Mouse (Mus musculus) midbrain, embryonic 11.5 days (tissue): ENCODE results near the gene Ryk. TPM values are rescaled to one million over a fixed set of nuclear protein-coding genes. Genes with fewer than 3 reads are reported as not detected.

Experiments used
- ATAC-seq: fragments of 200-750 bp; cut with Nextera tagmentation; 2 replicates; pipeline ENCODE4 v1.8.0; 2017; ENCODE audit warnings: moderate TSS enrichment, moderate library complexity; ENCODE audit not compliant: low FRiP score
- DNase-seq: peaks from one replicate; pipeline ENCODE4 v3.0.0; 2015; ENCODE audit warnings: low spot score; ENCODE audit errors: missing footprints
- H3K27ac ChIP-seq: fragments of 300-500 bp; sonication (generic); 2 replicates; pipeline ENCODE4 v1.5.1; 2014; ENCODE audit warnings: low read depth, low read length
- H3K27me3 ChIP-seq: fragments of 300-500 bp; sonication (generic); 2 replicates; pipeline ENCODE4 v1.6.1; 2014; ENCODE audit warnings: mild to moderate bottlenecking, low read length, moderate library complexity, mixed read lengths; ENCODE audit not compliant: control insufficient read depth, insufficient read depth
- H3K36me3 ChIP-seq: fragments of 300-500 bp; sonication (generic); 2 replicates; pipeline ENCODE4 v1.6.1; 2014; ENCODE audit warnings: mild to moderate bottlenecking, low read length, moderate library complexity, mixed read lengths; ENCODE audit not compliant: control insufficient read depth, insufficient read depth
- H3K4me1 ChIP-seq: fragments of 300-500 bp; sonication (generic); 2 replicates; pipeline ENCODE4 v1.6.1; 2014; ENCODE audit warnings: low read length; ENCODE audit not compliant: control insufficient read depth, insufficient read depth
- H3K4me2 ChIP-seq: fragments of 300-500 bp; sonication (generic); 2 replicates; pipeline ENCODE4 v1.6.1; 2014; ENCODE audit warnings: mild to moderate bottlenecking, moderate library complexity
- H3K4me3 ChIP-seq: fragments of 300-500 bp; sonication (generic); 2 replicates; pipeline ENCODE4 v1.5.1; 2014; ENCODE audit warnings: low read depth, low read length
- H3K9ac ChIP-seq: fragments of 300-500 bp; sonication (generic); 2 replicates; pipeline ENCODE4 v1.6.1; 2014; ENCODE audit warnings: low read length
- H3K9me3 ChIP-seq: fragments of 300-500 bp; sonication (generic); 2 replicates; pipeline ENCODE4 v1.6.1; 2016; ENCODE audit warnings: low read length; ENCODE audit not compliant: control insufficient read depth
- WGBS: fragments of 180-500 bp; shearing (Covaris S2); extraction: QIAGEN DNeasy Blood & Tissue Kit; methylation state at CpG from one replicate; pipeline ENCODE4 v1.1.7; 2014; 5-methylcytosine and 5-hydroxymethylcytosine counted together
- polyA plus RNA-seq: library from polyadenylated mRNA; unstranded; fragments of >200 nt; fragmentation: Nextera tagmentation; extraction: Ambion mirVana; gene quantifications from 2 replicates; pipeline ENCODE4 v1.2.1, GENCODE M21; 2014

Gene Ryk
- polyA plus RNA-seq, 1 experiment from 2014 or later, result 27.1 TPM

- H3K27me3 ChIP-seq, result no peaks in the 10 kb centered on the region
- no peaks in the 10 kb centered on the region for H3K4me1 ChIP-seq
- no peak for DNase-seq
- no peak overlapping the region for H3K9ac ChIP-seq
- H3K4me2 ChIP-seq, result no peak overlapping the region
- 96% methylated on average over 7 of the region's 7 CpGs for WGBS
- H3K4me3 ChIP-seq, result no peak overlapping the region
- H3K27ac ChIP-seq, result no peak overlapping the region
- ATAC-seq, result no peak
- H3K9me3 ChIP-seq, result no peaks in the 10 kb centered on the region
- no peaks in the 10 kb centered on the region for H3K36me3 ChIP-seq
Measured at GRCm38 (mm10) chr9:102922866-102923434, 88.2 kb downstream of the Ryk start.

- no peaks in the 10 kb centered on the region for H3K27me3 ChIP-seq
- no peak overlapping the region for H3K4me3 ChIP-seq
- H3K27ac ChIP-seq, result no peak overlapping the region
- no peak overlapping the region for H3K9ac ChIP-seq
- H3K4me1 ChIP-seq, result no peaks in the 10 kb centered on the region
- H3K9me3 ChIP-seq, result no peaks in the 10 kb centered on the region
- H3K4me2 ChIP-seq, result no peak overlapping the region
- ATAC-seq, result no peak
- WGBS, result 87% methylated on average over 11 of the region's 11 CpGs
- DNase-seq, result no peak
- no peaks in the 10 kb centered on the region for H3K36me3 ChIP-seq
Measured at GRCm38 (mm10) chr9:102923836-102924235, 89.1 kb downstream of the Ryk start.

DNA sequence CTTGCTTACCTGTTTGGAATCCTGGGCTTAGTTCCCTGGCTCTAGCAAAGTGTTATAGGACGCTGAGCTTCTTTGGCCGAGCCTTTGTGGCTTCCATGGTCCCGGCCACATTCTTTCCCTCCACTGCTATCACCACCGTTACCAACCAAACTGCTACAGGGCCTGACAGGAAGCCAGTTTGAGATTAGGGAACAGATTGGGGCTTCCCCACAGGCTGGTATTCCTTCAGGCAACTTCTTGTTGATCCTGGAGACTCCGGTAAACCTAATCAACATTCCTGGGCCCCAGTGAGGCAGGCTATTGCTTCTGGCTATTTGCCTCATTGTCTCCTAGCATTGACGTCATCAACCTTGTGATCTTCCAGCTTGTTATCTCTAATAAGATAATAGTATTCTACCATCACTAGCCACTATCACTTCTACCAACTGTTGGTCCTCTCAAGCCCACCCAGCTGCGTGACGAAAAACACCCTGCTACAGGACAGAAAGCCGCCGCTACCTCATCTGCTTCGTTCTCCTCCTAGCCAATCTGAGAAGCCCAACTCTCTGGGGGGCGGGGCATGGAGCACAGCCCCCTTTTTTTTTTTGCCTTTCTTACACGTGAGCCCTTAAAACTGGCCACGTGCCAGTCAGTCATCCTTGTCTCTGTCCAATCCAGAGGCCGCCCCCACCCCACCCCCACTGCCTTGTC is 90.1 kb downstream of the Ryk start:
- Histone ChIP-seq H3K27ac (no peak overlapping the region), H3K4me2 (no peak overlapping the region), H3K9ac (no peak overlapping the region), H3K27me3 (no peaks in the 10 kb centered on the region), H3K36me3 (no peaks in the 10 kb centered on the region), H3K4me1 (no peaks in the 10 kb centered on the region), H3K9me3 (no peaks in the 10 kb centered on the region), H3K4me3 (no peak overlapping the region)
- 78% methylated on average over 15 of the region's 15 CpGs for WGBS
- ATAC-seq (no peak), DNase-seq (no peak)

DNA sequence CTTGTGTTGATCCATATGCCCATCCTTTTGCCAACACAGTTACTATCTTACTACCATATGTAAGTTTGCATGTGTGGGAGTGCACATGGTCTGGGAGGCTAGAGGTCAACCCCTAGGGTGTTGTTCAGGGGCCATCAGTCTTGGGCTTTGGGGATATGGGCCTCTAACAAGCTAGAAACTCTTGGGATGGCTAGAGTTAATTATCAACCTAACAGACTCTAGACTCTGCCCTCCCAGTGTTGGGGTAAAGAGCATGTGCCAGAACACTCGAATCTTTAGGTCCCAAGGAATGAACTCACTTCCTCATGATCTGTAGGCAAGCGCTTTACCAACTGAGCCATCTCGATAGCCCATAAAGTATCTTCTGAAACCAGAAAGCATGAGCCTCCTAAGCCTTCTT is 91.4 kb downstream of the Ryk start:
- H3K4me1 ChIP-seq, result no peaks in the 10 kb centered on the region
- no peaks in the 10 kb centered on the region for H3K27me3 ChIP-seq
- 90% methylated on average over 3 of the region's 3 CpGs for WGBS
- no peaks in the 10 kb centered on the region for H3K36me3 ChIP-seq
- no peak overlapping the region for H3K27ac ChIP-seq
- no peaks in the 10 kb centered on the region for H3K9me3 ChIP-seq
- no peak overlapping the region for H3K9ac ChIP-seq
- ATAC-seq (no peak), DNase-seq (no peak)
- no peak overlapping the region for H3K4me3 ChIP-seq
- H3K4me2 ChIP-seq, result no peak overlapping the region

GRCm38 (mm10) chr9:102929776-102930175 is 95.1 kb downstream of the Ryk start:
- H3K27me3 ChIP-seq, result no peaks in the 10 kb centered on the region
- H3K4me2 ChIP-seq, result no peak overlapping the region
- no peaks in the 10 kb centered on the region for H3K36me3 ChIP-seq
- DNase-seq, result no peak
- H3K4me1 ChIP-seq, result no peaks in the 10 kb centered on the region
- no peak overlapping the region for H3K4me3 ChIP-seq
- no peak for ATAC-seq
- H3K27ac ChIP-seq, result no peak overlapping the region
- no peaks in the 10 kb centered on the region for H3K9me3 ChIP-seq
- H3K9ac ChIP-seq, result no peak overlapping the region
- 76% methylated on average over 6 of the region's 6 CpGs for WGBS

DNA sequence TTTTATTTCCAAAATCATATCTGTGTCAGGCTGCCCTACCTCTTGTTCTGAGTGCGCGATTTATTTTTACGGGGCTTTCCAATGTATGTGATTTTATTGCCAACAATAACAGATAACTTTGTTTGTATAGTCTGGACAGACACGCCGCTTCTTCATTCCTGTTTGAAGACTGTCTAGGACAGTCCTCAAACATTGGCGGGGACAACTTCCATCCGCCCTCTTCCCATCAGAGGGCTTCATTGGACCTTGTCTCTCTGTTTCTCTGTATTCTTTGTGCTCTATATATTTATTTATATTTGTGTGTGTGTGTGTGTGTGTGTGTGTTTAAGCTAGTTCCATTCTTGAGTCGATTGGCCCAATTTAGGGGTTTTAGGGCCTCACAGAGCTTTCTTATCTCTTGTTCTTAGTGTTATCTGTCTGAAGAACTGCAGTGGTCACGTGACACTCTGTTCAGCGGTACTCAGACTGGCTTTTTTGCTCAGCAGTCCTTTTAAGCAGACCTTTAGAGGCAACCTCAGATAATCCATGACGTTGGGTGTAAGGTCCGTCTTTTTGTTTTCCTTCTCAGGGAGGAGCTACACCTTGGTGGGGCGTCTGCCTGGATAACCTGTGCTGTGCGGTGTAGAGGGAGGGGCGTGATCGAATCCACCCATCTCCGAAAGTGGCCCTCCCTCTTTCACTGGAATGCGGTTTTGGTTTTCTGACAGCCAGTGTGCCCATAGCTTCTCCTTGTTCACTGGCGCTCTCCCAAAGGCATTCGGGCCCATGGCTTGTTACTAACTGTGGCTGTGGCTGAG is 99.4 kb downstream of the Ryk start:
- Histone ChIP-seq H3K4me1 (no peaks in the 10 kb centered on the region), H3K27ac (no peak overlapping the region), H3K9me3 (no peaks in the 10 kb centered on the region), H3K9ac (0 out of 2 replicates have a peak overlapping the region, but pooled peaks have one; percentile 27), H3K4me2 (peak overlapping the region; percentile 30; the same call in 1 of the 2 replicates), H3K36me3 (no peaks in the 10 kb centered on the region), H3K27me3 (no peaks in the 10 kb centered on the region), H3K4me3 (peak overlapping the region; percentile 7; the same call in 1 of the 2 replicates)
- no peak for DNase-seq
- ATAC-seq, result no peak
- WGBS, result 49% methylated on average over 20 of the region's 20 CpGs

GRCm38 (mm10) chr9:102942221-102942620 is 107.5 kb downstream of the Ryk start:
- Histone ChIP-seq H3K4me2 (no peak overlapping the region), H3K27me3 (no peaks in the 10 kb centered on the region), H3K9me3 (no peaks in the 10 kb centered on the region), H3K36me3 (no peaks in the 10 kb centered on the region), H3K27ac (no peak overlapping the region), H3K4me3 (no peak overlapping the region), H3K4me1 (no peaks in the 10 kb centered on the region), H3K9ac (no peak overlapping the region)
- DNase-seq, result peak; percentile 64
- no peak for ATAC-seq
- WGBS, result 80% methylated on average over 4 of the region's 4 CpGs

GRCm38 (mm10) chr9:102944891-102945290 is 110.2 kb downstream of the Ryk start:
- Histone ChIP-seq H3K4me1 (no peaks in the 10 kb centered on the region), H3K27me3 (no peaks in the 10 kb centered on the region), H3K4me2 (no peak overlapping the region), H3K9me3 (no peaks in the 10 kb centered on the region), H3K4me3 (no peak overlapping the region), H3K9ac (no peak overlapping the region), H3K27ac (no peak overlapping the region), H3K36me3 (no peaks in the 10 kb centered on the region)
- ATAC-seq (no peak), DNase-seq (peak; percentile 67)
- 90% methylated on average over 9 of the region's 9 CpGs for WGBS

- Histone ChIP-seq H3K4me2 (no peak overlapping the region), H3K9me3 (no peaks in the 10 kb centered on the region), H3K4me3 (no peak overlapping the region), H3K4me1 (no peaks in the 10 kb centered on the region), H3K9ac (no peak overlapping the region), H3K36me3 (no peaks in the 10 kb centered on the region), H3K27me3 (no peaks in the 10 kb centered on the region), H3K27ac (no peak overlapping the region)
- 85% methylated on average over 12 of the region's 12 CpGs for WGBS
- ATAC-seq (no peak), DNase-seq (peak; percentile 21)
Measured at GRCm38 (mm10) chr9:102946469-102947015, 111.8 kb downstream of the Ryk start.
